In the genomic region with DNA sequence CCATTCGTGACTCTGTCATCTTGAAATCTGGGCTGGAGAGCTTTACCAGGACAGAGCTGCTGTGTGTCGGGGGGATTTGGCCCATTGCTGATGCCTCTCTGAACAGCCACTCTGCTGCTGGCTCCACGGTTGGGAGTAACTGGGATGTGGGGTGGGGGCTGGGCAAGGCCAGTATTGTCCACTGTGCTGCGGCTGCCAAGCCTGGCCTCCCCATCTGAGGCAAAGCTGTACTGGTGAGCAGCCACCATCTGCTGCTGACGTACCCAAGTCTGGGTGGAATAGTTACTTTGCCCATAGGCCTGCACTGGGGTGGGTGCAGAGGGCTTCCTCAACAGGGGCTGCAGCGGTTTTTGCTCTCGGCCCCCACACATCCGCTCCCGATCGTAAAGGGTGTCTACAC, we compare ENCODE assay signal across 21 mouse cellular contexts.
A peak's percentile ranks its signal among the peaks of the same experiment; 100 is the strongest.
DNase-seq lines count a peak whose midpoint lies in the region; ATAC-seq and TF ChIP-seq lines count a peak whose summit lies in the region.
"Had no signal": no experiment of that assay in that cellular context is flagged by ENCODE, and none has a peak within 500 bp of the region (broad histone marks: within the 10 kb centered on the region; RNA-seq: fewer than 3 reads in every experiment).

No protein-coding gene starts in this region.

- H3K36me3 ChIP-seq in liver, postnatal 0 days (replicated peaks; ENCODE audit: insufficient read depth, low read length) = peaks cover 21% of the 10 kb centered on the region
- H3K36me3 ChIP-seq in liver, embryonic 11.5 days (ENCODE audit: control insufficient read depth, insufficient read depth, low read length) = peaks cover 11% of the 10 kb centered on the region; the same call in 1 of the 2 replicates
- H3K36me3 ChIP-seq: forebrain, embryonic 15.5 days; G1E had no signal

- H3K4me2 ChIP-seq in liver, postnatal 0 days (ENCODE audit: low read depth, low read length) = no peak overlapping the region
- H3K4me2 ChIP-seq in liver, embryonic 11.5 days = no peak overlapping the region
- H3K4me2 ChIP-seq: forebrain, embryonic 15.5 days; intestine, embryonic 15.5 days; limb, embryonic 15.5 days had no signal

- no peaks in the 10 kb centered on the region for H3K9me3 ChIP-seq in liver, postnatal 0 days (ENCODE audit: low read length)
- H3K9me3 ChIP-seq in liver, embryonic 11.5 days (ENCODE audit: control insufficient read depth, low read length) = no peaks in the 10 kb centered on the region
- H3K9me3 ChIP-seq: forebrain, embryonic 15.5 days; intestine, embryonic 15.5 days; limb, embryonic 15.5 days had no signal

- WGBS in liver, postnatal 0 days (ENCODE audit: insufficient replicate concordance) = 81% methylated on average over 10 of the region's 10 CpGs
- WGBS in liver, embryonic 11.5 days = 88% methylated on average over 10 of the region's 10 CpGs

- ATAC-seq in liver, postnatal 0 days = peak; percentile 10; the same call in 1 of the 2 replicates
- no peak; the same call in 1 of the 2 replicates for ATAC-seq in liver, embryonic 11.5 days (replicated peaks; ENCODE audit: low FRiP score)
- ATAC-seq: activated CD4-positive, CD25-positive, alpha-beta regulatory T cell, adult 4 months; forebrain, embryonic 15.5 days; intestine, embryonic 15.5 days had no signal

- no peak for TF ChIP-seq CTCF in liver, postnatal 0 days (IDR thresholded peaks at IDR 0.05; ENCODE audit: low read depth)
- TF ChIP-seq CTCF in brain, embryonic 14.5 days (IDR thresholded peaks at IDR 0.05; ENCODE audit: borderline replicate concordance, extremely low read depth, insufficient read depth, insufficient read length) = no peak

- H3K4me3 ChIP-seq in liver, postnatal 0 days (ENCODE audit: low read depth, low read length) = no peak overlapping the region
- H3K4me3 ChIP-seq in liver, embryonic 11.5 days (ENCODE audit: low read depth, low read length) = no peak overlapping the region
- H3K4me3 ChIP-seq: forebrain, embryonic 15.5 days; heart, adult 2 months; intestine, embryonic 15.5 days; limb, embryonic 15.5 days had no signal

- no peaks in the 10 kb centered on the region for H3K27me3 ChIP-seq in liver, postnatal 0 days (ENCODE audit: insufficient read depth, low read length)
- H3K27me3 ChIP-seq in liver, embryonic 11.5 days (replicated peaks; ENCODE audit: control insufficient read depth, insufficient read depth, low read length) = no peaks in the 10 kb centered on the region
- H3K27me3 ChIP-seq: forebrain, embryonic 15.5 days; intestine, embryonic 15.5 days; limb, embryonic 15.5 days had no signal

- TF ChIP-seq EP300 in liver, postnatal 0 days (IDR thresholded peaks at IDR 0.05; ENCODE audit: low read depth) = no peak

- no peak overlapping the region for H3K9ac ChIP-seq in liver, postnatal 0 days (replicated peaks)
- H3K9ac ChIP-seq in liver, embryonic 11.5 days (ENCODE audit: low read depth, low read length) = no peak overlapping the region
- H3K9ac ChIP-seq: forebrain, embryonic 15.5 days; intestine, embryonic 15.5 days had no signal

- no peak for TF ChIP-seq POLR2A in brain, embryonic 14.5 days (IDR thresholded peaks at IDR 0.05; ENCODE audit: borderline replicate concordance, extremely low read depth, insufficient read depth, insufficient read length, poor library complexity, severe bottlenecking)

- H3K27ac ChIP-seq in liver, postnatal 0 days (ENCODE audit: low read depth) = no peak overlapping the region
- H3K27ac ChIP-seq in liver, embryonic 11.5 days (ENCODE audit: low read depth, low read length) = no peak overlapping the region
- H3K27ac ChIP-seq: forebrain, embryonic 15.5 days; heart, adult 2 months; intestine, embryonic 15.5 days; limb, embryonic 15.5 days had no signal

- peak; percentile 37 to 61 for DNase-seq in cerebellum, postnatal 25 days
- no peak for DNase-seq in cerebellum, adult 8-10 months
- DNase-seq in layer of hippocampus, adult 11-12 months (ENCODE audit: low spot score) = peak; percentile 32
- DNase-seq in layer of hippocampus, postnatal 25 days (ENCODE audit: extremely low spot score in 1 of 2, low spot score in 1 of 2) = no peak
- DNase-seq in liver, postnatal 0 days = no peak
- DNase-seq in liver, embryonic 11.5 days (ENCODE audit: low spot score) = no peak
- peak; percentile 28 for DNase-seq in brain, embryonic 14.5 days (ENCODE audit: low read depth)
- DNase-seq: adrenal gland, postnatal 10 days; gastrocnemius, postnatal 25 days; heart, adult 2 months; heart, postnatal 36 days; kidney, adult 9 months; kidney, postnatal 4 days; lung, adult 2 months; retina, postnatal 1 day; thymus, postnatal 36 days had no signal

- peaks cover 5% of the 10 kb centered on the region; the same call in 1 of the 2 replicates for H3K4me1 ChIP-seq in liver, postnatal 0 days (ENCODE audit: insufficient read depth)
- no peaks in the 10 kb centered on the region for H3K4me1 ChIP-seq in liver, embryonic 11.5 days (replicated peaks; ENCODE audit: control insufficient read depth, insufficient read depth, low read length)

Comparison
In these comparisons a context has a peak if more than half of its experiments do, and no peak if none do; other contexts are left out.
1. DNase-seq: peak in cerebellum, postnatal 25 days (2 of 2), layer of hippocampus, adult 11-12 months (single experiment) and brain, embryonic 14.5 days (single experiment); none in cerebellum, adult 8-10 months (single experiment), layer of hippocampus, postnatal 25 days (0 of 2), liver, postnatal 0 days (single experiment) and liver, embryonic 11.5 days (single experiment).